Mouse (Mus musculus) liver, embryonic 14.5 days (tissue): ENCODE data around the gene Arhgap11a.

Experiments used
- CTCF ChIP-seq: IDR thresholded peaks from 2 replicates; pipeline ENCODE4 v1.5.1; 2016; ENCODE audit warnings: antibody characterized with exemption, low read depth, control low read depth
- EP300 ChIP-seq: IDR thresholded peaks from 2 replicates; pipeline ENCODE4 v1.6.1; 2016; ENCODE audit warnings: antibody characterized with exemption, low read depth

GRCm38 (mm10) chr2:113828943-113829882 lies 19.2 kb downstream of the Arhgap11a start, which contains the start of gene Scg5:
- no peak for TF ChIP-seq CTCF
- no peak for TF ChIP-seq EP300
